Mouse (Mus musculus) adrenal gland, postnatal 14 days (tissue): ENCODE data around the gene Spata2. TPM values are rescaled to one million over a fixed set of nuclear protein-coding genes. Genes with fewer than 3 reads are reported as not detected.

Experiments used
- DNase-seq: peaks from one replicate; pipeline ENCODE4 v3.0.0; 2021; ENCODE audit warnings: mixed read lengths
- total RNA-seq: library from RNA; stranded (reverse); gene quantifications from 2 replicates; pipeline ENCODE4 v1.2.3, GENCODE M21; 2021

The Spata2 gene
- total RNA-seq, 1 experiment from 2014 or later = 30.1 TPM

DNA sequence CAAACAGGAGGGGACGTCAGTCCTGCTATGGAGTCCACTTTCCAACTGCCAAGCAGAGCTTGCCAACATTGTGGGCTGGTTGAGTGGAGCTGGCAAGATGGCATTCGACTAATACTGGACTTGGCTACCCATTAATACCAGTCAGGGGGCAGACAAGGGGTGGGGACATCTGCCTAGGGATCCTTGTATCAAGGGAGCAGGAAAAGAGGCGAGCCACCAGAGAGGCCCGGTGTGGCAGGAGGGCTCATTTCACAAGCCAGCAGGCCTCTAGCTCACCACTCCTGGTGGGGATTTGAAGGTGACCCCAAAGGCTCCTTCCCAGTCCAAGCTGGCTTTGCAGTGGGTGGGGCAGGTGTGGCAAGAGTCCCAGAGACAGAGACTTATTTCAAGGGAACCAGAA is 10.0 kb downstream of the Spata2 start:
- DNase-seq = no peak

DNA sequence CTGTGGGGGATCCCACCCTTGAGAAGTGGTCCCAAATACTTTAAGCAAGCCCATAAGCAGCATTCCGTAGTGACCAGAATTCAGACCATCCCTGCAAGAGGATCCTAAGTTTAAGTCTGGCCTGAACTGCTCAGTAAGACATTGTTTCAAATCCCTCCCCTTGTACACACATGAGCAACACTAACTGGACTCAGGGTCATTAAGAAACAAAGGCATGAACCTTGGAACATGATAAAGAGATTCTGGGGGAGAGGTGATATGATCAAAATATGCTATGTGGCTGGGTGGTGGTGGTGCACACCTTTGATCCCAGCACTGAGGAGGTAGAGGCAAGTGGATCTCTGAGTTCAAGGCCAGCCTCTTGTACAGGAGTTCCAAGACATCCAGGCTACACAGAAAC is 13.2 kb downstream of the Spata2 start:
- no peak for DNase-seq

- DNase-seq = no peak
Observed at GRCm38 (mm10) chr2:167478128-167478527, 14.6 kb downstream of the Spata2 start.

DNA sequence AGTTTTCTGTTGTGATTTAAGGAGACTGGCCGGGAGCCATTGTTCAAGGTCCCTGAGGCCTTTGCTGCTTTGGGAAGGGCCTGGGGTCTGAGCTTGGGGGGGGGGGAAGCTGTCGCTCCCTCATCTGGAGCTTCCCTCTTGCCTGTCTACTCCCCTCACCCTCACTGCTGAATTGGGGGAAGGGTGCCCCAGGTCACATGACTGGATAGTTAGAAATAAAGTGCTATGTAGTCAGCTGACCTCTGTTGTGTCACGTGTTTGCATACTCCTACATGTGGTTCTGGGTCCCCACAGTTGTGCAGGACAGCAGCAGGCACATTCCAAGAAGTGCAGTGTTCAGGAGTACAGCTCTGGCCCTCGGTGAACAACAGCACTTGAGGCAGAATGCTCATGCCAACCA is 15.9 kb downstream of the Spata2 start:
- DNase-seq = no peak

GRCm38 (mm10) chr2:167476200-167476688 is 16.4 kb downstream of the Spata2 start:
- peak; percentile 81 for DNase-seq

DNA sequence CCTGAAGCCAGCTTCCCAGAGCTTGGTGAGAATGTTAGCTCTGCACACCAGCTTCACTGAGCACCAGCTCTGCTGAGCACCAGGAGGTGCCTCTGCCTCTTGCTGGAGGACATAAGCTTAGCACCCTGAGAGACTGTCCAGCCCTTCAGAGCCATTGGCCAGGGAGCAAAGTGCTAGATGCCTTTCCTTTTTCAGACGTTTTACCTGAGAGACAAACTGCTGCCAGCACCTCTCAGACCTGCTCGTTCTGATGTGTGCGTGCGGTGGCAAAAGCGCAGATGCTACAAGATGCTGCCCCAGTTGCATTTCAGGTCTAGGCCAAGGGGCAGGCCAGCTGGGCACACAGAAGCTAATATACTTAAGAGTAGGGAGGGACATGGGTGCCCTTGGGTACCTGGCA is 17.1 kb downstream of the Spata2 start:
- no peak for DNase-seq

DNA sequence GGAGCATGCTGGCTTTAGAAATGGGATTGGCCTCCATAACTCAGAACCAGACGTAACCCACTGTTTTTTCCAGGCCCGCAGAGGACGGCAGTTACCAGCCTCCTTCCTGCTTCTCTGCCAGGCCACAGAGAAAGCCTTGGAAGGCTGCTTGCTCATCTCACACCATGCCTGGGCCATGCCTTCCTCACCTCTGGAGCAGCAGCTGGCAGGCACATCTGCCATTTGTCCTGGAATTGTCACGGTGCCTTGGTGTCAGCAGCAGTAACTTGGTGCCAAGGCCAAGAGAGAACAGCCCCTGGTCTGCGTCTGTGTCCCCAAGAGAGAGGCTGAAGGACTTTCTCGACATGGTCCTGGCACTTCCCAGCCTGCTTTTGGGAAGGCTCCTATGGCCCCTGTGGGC is 18.5 kb downstream of the Spata2 start:
- no peak for DNase-seq

GRCm38 (mm10) chr2:167471585-167471984 is 21.1 kb downstream of the Spata2 start:
- DNase-seq = no peak

DNA sequence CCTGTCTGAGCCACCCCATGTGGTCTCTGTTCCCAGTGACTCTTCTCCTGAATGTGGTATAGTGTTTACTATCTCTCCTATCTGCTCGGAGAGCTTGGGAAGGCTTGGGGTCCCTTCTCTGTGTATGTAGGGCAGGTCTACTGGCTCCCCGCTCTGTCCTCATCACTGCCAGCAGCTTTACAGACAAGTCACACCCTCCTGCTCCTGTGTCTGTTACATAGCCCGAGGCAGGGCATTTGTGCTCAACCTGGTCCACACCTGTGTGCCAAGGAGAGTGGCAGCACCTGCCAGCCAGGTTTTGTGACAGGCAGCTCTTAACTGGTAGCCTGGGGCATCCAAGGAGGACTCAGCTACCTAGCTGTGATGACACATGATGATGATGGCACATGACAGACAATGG is 22.1 kb downstream of the Spata2 start:
- no peak for DNase-seq

DNA sequence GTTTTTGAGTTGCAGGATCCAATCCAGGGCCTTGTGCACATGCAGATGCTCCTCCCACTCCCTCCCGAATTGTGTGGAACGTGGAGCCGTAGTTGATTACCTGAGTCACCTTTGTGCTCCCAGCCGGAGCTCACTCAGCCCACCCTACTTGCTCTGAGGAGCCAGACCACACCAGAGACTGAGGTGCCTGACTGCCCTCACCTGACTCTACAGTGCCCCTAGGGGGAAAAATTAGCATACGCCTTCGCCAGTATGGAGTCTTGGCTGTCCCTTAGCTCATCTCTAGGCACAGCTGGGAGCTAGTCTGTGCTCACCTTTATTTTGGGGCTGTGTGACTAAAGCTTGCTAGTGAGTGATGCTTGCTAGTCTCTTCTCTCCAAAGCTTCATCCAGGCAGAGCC is 24.2 kb downstream of the Spata2 start:
- DNase-seq = no peak

DNA sequence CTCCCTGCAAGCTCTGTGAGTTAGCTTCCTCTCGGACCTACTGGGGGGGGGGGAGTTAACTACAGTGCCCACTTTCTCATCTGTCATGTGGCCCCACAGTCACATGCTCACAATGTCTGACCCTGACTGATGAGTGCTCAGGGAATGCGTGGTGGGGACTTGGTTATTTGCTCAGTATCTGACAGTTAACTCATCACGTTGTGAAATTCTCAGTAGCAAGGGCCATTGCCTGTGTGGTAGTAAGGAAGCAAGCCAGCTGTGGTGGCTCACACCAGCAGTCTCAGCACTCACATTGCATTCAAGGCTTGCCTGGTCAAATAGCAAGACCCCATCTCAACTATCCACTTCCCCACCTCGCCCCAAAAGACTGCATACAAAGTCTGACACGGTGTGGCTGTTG is 25.5 kb downstream of the Spata2 start:
- DNase-seq = no peak

GRCm38 (mm10) chr2:167465951-167466350 is 26.7 kb downstream of the Spata2 start:
- no peak for DNase-seq

GRCm38 (mm10) chr2:167463802-167464201 is 28.9 kb downstream of the Spata2 start:
- no peak for DNase-seq

DNA sequence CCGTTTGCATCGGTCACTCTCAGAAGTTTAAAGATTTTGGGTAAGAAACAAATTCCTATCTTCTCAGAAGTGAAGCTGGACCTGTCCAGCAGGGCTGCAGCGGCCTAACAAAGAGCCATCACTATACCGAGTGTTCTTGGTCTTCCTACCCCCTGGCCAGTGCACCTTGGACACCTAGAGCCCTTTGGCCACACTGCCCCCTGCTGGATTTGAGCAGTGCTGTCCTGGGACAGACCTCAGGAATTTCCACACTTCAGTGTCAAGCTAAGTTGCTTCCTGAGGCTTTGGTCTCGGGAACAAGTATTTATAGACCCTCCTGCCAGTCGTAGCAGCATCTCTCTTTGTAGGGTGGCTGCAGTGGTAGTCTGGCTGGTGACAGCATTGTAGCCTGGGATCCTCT is 29.7 kb downstream of the Spata2 start:
- DNase-seq = peak; percentile 88

GRCm38 (mm10) chr2:167459071-167459865 is 33.4 kb downstream of the Spata2 start:
- no peak for DNase-seq

- no peak for DNase-seq
Observed at GRCm38 (mm10) chr2:167458548-167458947, 34.1 kb downstream of the Spata2 start.

DNA sequence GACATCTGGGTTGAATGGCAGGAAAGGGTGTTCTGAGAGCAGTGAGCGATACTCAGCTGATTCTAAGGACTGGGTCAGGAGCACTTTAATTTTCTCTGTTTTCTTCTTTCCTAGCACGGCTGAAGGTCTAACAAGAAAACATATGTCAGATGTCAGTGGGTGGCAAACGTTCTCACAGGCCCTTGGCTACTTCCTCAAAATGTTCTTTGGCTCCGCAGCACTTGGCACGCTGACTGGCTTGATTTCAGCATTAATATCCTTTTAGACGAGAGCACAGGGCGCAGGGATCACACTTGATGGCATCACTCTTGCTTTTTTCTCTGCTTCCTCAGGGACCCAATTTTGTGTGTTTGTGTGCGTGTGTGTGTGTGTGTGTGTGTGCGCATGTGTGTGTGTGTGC is 35.5 kb downstream of the Spata2 start:
- DNase-seq = peak; percentile 22

GRCm38 (mm10) chr2:167456361-167457020 is 36.2 kb downstream of the Spata2 start:
- DNase-seq = no peak

DNA sequence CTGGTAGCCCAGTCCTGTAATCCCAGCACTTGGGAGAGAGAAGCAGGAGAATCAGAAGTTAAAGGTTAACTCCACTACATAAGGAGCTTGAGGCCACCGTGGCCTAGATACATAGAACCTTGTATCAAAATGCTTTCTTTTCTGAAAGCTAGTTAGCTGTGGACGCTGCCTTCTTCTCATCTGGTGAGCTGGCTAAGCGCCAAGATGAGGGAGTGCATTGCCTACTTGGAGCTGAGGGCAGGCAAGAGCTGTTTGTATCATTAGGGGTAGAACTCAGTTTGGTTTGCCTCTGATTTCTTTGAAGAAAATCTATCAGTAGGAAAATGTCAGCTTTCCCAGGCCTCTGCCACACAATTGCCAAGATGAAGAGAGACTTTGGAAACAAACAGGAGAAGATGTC is 38.9 kb downstream of the Spata2 start:
- DNase-seq = peak; percentile 49

GRCm38 (mm10) chr2:167450647-167451046 is 42.0 kb downstream of the Spata2 start:
- peak; percentile 55 for DNase-seq

DNA sequence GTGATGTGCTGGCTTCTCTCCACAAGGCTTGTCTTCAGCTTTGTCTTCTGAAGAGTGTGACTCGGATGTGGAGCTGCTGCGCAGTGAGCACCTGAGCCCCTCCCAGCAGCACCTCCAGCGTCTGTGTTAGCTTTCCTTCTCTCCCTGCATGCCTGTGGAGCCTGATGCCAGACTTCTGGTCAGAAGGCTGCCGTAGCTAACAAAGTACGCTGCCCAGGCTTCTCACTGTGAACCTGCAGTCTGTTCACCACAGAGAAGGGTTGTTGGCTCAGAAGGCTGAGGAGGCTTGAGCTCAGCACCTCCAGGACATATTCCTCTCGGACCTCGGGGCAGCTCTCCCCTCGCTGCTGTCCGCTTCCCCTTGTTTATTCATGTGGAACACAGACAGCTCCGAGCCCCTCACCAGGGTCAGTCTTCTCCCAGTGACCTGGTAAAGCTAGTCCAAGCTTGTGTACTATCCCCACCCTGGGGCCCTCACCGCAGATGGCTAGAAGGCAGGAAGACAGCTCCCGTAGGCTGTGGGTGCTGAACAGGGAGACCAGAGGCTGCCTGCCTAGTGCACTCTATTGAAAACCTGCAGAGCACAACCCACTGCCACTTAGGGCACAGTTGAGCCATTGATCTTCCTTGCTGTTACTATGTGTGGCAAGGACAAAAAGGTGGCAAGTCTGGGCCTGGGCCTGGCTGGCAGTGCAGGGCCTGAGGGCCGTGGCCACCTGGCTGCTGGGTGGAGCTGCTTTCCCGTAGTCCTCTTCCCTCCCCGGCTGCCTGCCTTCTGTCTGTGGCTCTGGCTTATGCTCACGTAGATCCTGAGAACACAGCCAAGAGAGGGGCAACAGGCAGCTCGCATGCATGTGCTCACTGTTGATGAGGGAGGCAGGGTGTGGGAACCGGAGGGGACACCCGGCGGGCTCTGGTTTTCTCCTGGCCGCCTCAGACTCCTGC is 43.1 kb downstream of the Spata2 start:
- DNase-seq = no peak

DNA sequence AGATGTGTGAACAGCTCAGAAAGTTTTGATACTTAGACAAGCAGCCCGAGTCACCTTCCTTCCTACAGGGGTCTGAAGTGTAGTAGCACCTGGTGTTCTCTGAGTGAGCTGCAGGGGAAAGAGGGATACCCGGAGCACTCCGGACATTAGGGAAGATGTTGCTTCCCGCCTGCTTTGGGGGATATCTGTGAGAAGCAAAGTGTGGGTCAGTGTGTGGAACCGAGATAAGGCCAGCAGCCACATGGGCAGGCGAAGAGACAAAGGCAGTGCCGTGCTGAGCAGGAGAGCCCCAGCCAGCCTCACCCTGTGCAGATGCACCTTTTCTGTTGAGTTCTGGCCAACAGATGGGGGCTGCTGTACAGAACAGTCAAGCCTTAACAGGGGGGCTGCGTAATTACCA is 45.1 kb downstream of the Spata2 start:
- DNase-seq = no peak

DNA sequence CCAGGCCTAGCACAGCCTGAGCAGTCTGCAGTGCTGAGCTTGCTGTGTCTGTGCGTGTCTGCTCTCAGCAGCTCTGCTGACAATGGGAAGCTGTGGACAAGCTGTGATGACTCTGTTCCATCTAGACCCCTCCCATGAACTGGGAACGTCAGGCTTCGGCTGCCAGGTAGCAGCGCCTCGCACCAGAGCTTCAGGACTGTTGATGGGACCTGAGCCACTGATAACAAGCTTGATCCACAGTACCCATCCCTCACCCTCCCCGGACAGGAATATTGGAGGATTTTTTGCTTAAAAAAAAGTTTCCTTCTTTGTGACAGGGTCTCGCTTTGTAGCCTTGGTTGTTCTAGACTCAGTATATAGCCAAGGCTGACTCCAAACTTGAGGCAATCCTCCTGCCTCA is 45.5 kb downstream of the Spata2 start:
- DNase-seq = no peak
